Mouse (Mus musculus): ENCODE measurements around the gene Opa1.

Opa1 gene

GRCm38 (mm10) chr16:29656187-29656825, 77.2 kb downstream of the Opa1 start:
- no peak for DNase-seq (ENCODE audit: low read depth)

GRCm38 (mm10) chr16:29656901-29657300, 77.8 kb downstream of the Opa1 start:
- DNase-seq (ENCODE audit: low read depth): no peak

GRCm38 (mm10) chr16:29657650-29658548, 78.8 kb downstream of the Opa1 start:
- no peak for DNase-seq (ENCODE audit: low read depth)

- DNase-seq (ENCODE audit: low read depth): no peak
Observed at GRCm38 (mm10) chr16:29659101-29659810, 80.1 kb downstream of the Opa1 start.

- no peak for DNase-seq (ENCODE audit: low read depth)
Observed at GRCm38 (mm10) chr16:29663042-29663758, 84.1 kb downstream of the Opa1 start.

GRCm38 (mm10) chr16:29664392-29664791, 85.3 kb downstream of the Opa1 start:
- no peak for DNase-seq (ENCODE audit: low read depth)

- no peak for DNase-seq (ENCODE audit: low read depth)
Observed at GRCm38 (mm10) chr16:29666991-29667701, 88.0 kb downstream of the Opa1 start.

GRCm38 (mm10) chr16:29667702-29668061, 88.5 kb downstream of the Opa1 start:
- no peak for DNase-seq (ENCODE audit: low read depth)

- DNase-seq (ENCODE audit: low read depth): no peak
Observed at GRCm38 (mm10) chr16:29668451-29668850, 89.3 kb downstream of the Opa1 start.

- no peak for DNase-seq (ENCODE audit: low read depth)
Observed at GRCm38 (mm10) chr16:29670806-29671205, 91.7 kb downstream of the Opa1 start.

- no peak for DNase-seq (ENCODE audit: low read depth)
Observed at GRCm38 (mm10) chr16:29673230-29673629, 94.1 kb downstream of the Opa1 start.

GRCm38 (mm10) chr16:29679607-29680006, 100.5 kb downstream of the Opa1 start:
- no peak for DNase-seq (ENCODE audit: low read depth)

GRCm38 (mm10) chr16:29680548-29681175, 101.5 kb downstream of the Opa1 start:
- DNase-seq (ENCODE audit: low read depth): no peak

- no peak for DNase-seq (ENCODE audit: low read depth)
Observed at GRCm38 (mm10) chr16:29682555-29683431, 103.7 kb downstream of the Opa1 start.

GRCm38 (mm10) chr16:29683563-29683962, 104.4 kb downstream of the Opa1 start:
- DNase-seq (ENCODE audit: low read depth): no peak

- no peak for DNase-seq (ENCODE audit: low read depth)
Observed at GRCm38 (mm10) chr16:29684111-29684510, 105.0 kb downstream of the Opa1 start.

- no peak for DNase-seq (ENCODE audit: low read depth)
Observed at GRCm38 (mm10) chr16:29684641-29685040, 105.5 kb downstream of the Opa1 start.

GRCm38 (mm10) chr16:29686141-29686540, 107.0 kb downstream of the Opa1 start:
- no peak for DNase-seq (ENCODE audit: low read depth)

- no peak for DNase-seq (ENCODE audit: low read depth)
Observed at GRCm38 (mm10) chr16:29687987-29688885, 109.1 kb downstream of the Opa1 start.

Measured in NIH3T3 (cell line).